Mouse (Mus musculus) spleen, adult 18-20 months (tissue): Measurements from ENCODE around the gene Ifna14.
"Not testable (repeated sequence)": the region's sequence is repeated elsewhere in the genome, so short reads cannot be mapped to it uniquely, and the experiment has no call there.

ENCODE experiments used
- DNase-seq, 2 experiments: peaks; one replicate each; pipeline ENCODE4 v3.0.0; 2022; ENCODE audit warnings: mixed read lengths in 2 of 2

The Ifna14 gene

GRCm38 (mm10) chr4:88571698-88572097 is at the start of gene Ifna14:
Gene Ifna14, minus strand, starts transcription at chr4:88571798.
- DNase-seq: no peak

- no peak for DNase-seq
These were observed 31.7 kb upstream of the Ifna14 start, which contains the start of gene Ifna12 for GRCm38 (mm10) chr4:88603276-88603675. Gene Ifna12, minus strand, starts transcription at chr4:88603376.

GRCm38 (mm10) chr4:88592285-88592684 is 20.7 kb upstream of the Ifna14 start, which contains the start of gene Ifna9:
Gene Ifna9, minus strand, starts transcription at chr4:88592385.
- DNase-seq: no peak

GRCm38 (mm10) chr4:88561791-88562190 is 9.8 kb downstream of the Ifna14 start:
- DNase-seq: no peak

- not testable (repeated sequence) for DNase-seq
These were observed 13.5 kb downstream of the Ifna14 start, which contains the start of gene Ifna15 for GRCm38 (mm10) chr4:88558145-88558544. Gene Ifna15, minus strand, starts transcription at chr4:88558245.

GRCm38 (mm10) chr4:88550161-88550945 is 21.2 kb downstream of the Ifna14 start:
- peak; percentile 58 to 76 for DNase-seq

GRCm38 (mm10) chr4:88547986-88548385 is 23.6 kb downstream of the Ifna14 start:
- no peak for DNase-seq

- no peak for DNase-seq
These were observed 27.9 kb downstream of the Ifna14 start for GRCm38 (mm10) chr4:88543649-88544234.

GRCm38 (mm10) chr4:88537328-88537727 is 34.3 kb downstream of the Ifna14 start:
- DNase-seq: no peak

GRCm38 (mm10) chr4:88536640-88537039 is 35.0 kb downstream of the Ifna14 start:
- DNase-seq: no peak

- no peak for DNase-seq
These were observed 35.9 kb downstream of the Ifna14 start for GRCm38 (mm10) chr4:88535742-88536141.

- DNase-seq: no peak
These were observed 36.7 kb downstream of the Ifna14 start for GRCm38 (mm10) chr4:88534903-88535302.

GRCm38 (mm10) chr4:88533499-88533898 is 38.1 kb downstream of the Ifna14 start:
- no peak for DNase-seq

GRCm38 (mm10) chr4:88530892-88531291 is 40.7 kb downstream of the Ifna14 start:
- DNase-seq: no peak

GRCm38 (mm10) chr4:88530271-88530670 is 41.3 kb downstream of the Ifna14 start:
- DNase-seq: no peak

GRCm38 (mm10) chr4:88526379-88527049 is 45.1 kb downstream of the Ifna14 start:
- no peak for DNase-seq

- no peak for DNase-seq
These were observed 46.2 kb downstream of the Ifna14 start for GRCm38 (mm10) chr4:88525393-88525792.

- no peak for DNase-seq
These were observed 48.4 kb downstream of the Ifna14 start for GRCm38 (mm10) chr4:88523241-88523640.

- no peak for DNase-seq
These were observed 48.9 kb downstream of the Ifna14 start, which contains the start of gene Ifnb1 for GRCm38 (mm10) chr4:88522674-88523073. Gene Ifnb1, minus strand, starts transcription at chr4:88522774.
